Mouse (Mus musculus): ENCODE measurements around the gene Ghdc. TPM values are rescaled to one million over a fixed set of nuclear protein-coding genes. Genes with fewer than 3 reads are reported as not detected.

The Ghdc gene
- total RNA-seq, 2 experiments from 2014 or later, result 9.5 to 11.3 TPM

- no peak for DNase-seq (ENCODE audit: low spot score)
- intact Hi-C loops (cut with DNase I), result no loop called here
These were observed 48.2 kb downstream of the Ghdc start for GRCm38 (mm10) chr11:100722493-100723028.

- DNase-seq (ENCODE audit: low spot score), result no peak
- intact Hi-C loops (cut with DNase I), result no loop called here
These were observed 48.8 kb downstream of the Ghdc start for GRCm38 (mm10) chr11:100721776-100722492.

GRCm38 (mm10) chr11:100721254-100721653 is 49.5 kb downstream of the Ghdc start:
- intact Hi-C loops (cut with DNase I), result no loop called here
- DNase-seq (ENCODE audit: low spot score), result no peak

- DNase-seq (ENCODE audit: low spot score), result no peak
- intact Hi-C loops (cut with DNase I), result no loop called here
These were observed 50.4 kb downstream of the Ghdc start for GRCm38 (mm10) chr11:100720345-100720744.

- intact Hi-C loops (cut with DNase I), result loop anchor here (10.0 kb wide), 1 partner anchor 345 kb away; no protein-coding TSS in a partner anchor
- DNase-seq (ENCODE audit: low spot score), result no peak
These were observed 50.9 kb downstream of the Ghdc start for GRCm38 (mm10) chr11:100719893-100720292.

- intact Hi-C loops (cut with DNase I), result loop anchor here (10.0 kb wide), 1 partner anchor 345 kb away; no protein-coding TSS in a partner anchor
- DNase-seq (ENCODE audit: low spot score), result no peak
These were observed 51.4 kb downstream of the Ghdc start for GRCm38 (mm10) chr11:100719312-100719711.

- no peak for DNase-seq (ENCODE audit: low spot score)
- intact Hi-C loops (cut with DNase I), result loop anchor here (10.0 kb wide), 1 partner anchor 346 kb away; no protein-coding TSS in a partner anchor
These were observed 51.9 kb downstream of the Ghdc start for GRCm38 (mm10) chr11:100718866-100719265.

GRCm38 (mm10) chr11:100718462-100718861 is 52.3 kb downstream of the Ghdc start:
- DNase-seq (ENCODE audit: low spot score), result no peak
- intact Hi-C loops (cut with DNase I), result loop anchor here (10.0 kb wide), 1 partner anchor 346 kb away; no protein-coding TSS in a partner anchor

GRCm38 (mm10) chr11:100716649-100717048 is 54.1 kb downstream of the Ghdc start:
- DNase-seq (ENCODE audit: low spot score), result no peak
- intact Hi-C loops (cut with DNase I), result loop anchor here (2.0 to 10.0 kb wide), 2 partner anchors 20 to 348 kb away; no protein-coding TSS in a partner anchor

Other genes with a start within 250 kb of the Ghdc start
- gene Acly, start 243.0 kb downstream of the Ghdc start, total RNA-seq (2021), result 10 to 100 TPM; 31.6 to 41.6 TPM
- under 1 TPM; 0.20 to 0.31 TPM for gene Ttc25, start 225.3 kb downstream of the Ghdc start, total RNA-seq (2021)
- 1 to 10 TPM; 5.4 to 7.3 TPM for gene Cnp, start 196.1 kb downstream of the Ghdc start, total RNA-seq (2021)
- 10 to 100 TPM; 57.3 to 58.0 TPM for gene Nkiras2, start 151.7 kb downstream of the Ghdc start, total RNA-seq (2021)
- gene Dnajc7, start 150.8 kb downstream of the Ghdc start, total RNA-seq (2021), result 100 to 1,000 TPM; 121 to 124 TPM
- under 1 TPM; 0.31 to 0.47 TPM for gene Zfp385c, start 78.5 kb downstream of the Ghdc start, total RNA-seq (2021)
- under 1 TPM; 0.68 to 0.98 TPM for gene Dhx58, start 66.7 kb downstream of the Ghdc start, total RNA-seq (2021)
- gene Kat2a, start 58.5 kb downstream of the Ghdc start, total RNA-seq (2021), result 10 to 100 TPM; 12.3 to 13.6 TPM
- not detected for gene Hspb9, start 57.1 kb downstream of the Ghdc start, total RNA-seq (2021)
- gene Rab5c, start 32.7 kb downstream of the Ghdc start, total RNA-seq (2021), result 10 to 100 TPM; 62.1 to 66.8 TPM
- gene Kcnh4, start 11.0 kb downstream of the Ghdc start, total RNA-seq (2021), result not detected
- not detected for gene Hcrt, start 8.0 kb downstream of the Ghdc start, total RNA-seq (2021)
- 10 to 100 TPM; 67.6 to 68.9 TPM for gene Stat5b, start 79.8 kb upstream of the Ghdc start, total RNA-seq (2021)
- gene Stat5a, start 88.4 kb upstream of the Ghdc start, total RNA-seq (2021), result 10 to 100 TPM; 24.3 to 30.1 TPM
- 100 to 1,000 TPM in 1 of 2 experiments, 10 to 100 TPM in 1; 91.3 to 119 TPM for gene Stat3, start 168.6 kb upstream of the Ghdc start, total RNA-seq (2021)
- 100 to 1,000 TPM; 275 to 277 TPM for gene Cavin1, start 199.9 kb upstream of the Ghdc start, total RNA-seq (2021)
- gene Atp6v0a1, start 238.5 kb upstream of the Ghdc start, total RNA-seq (2021), result 10 to 100 TPM; 84.7 to 87.3 TPM